Mouse (Mus musculus) left cerebral cortex, postnatal 10 days (tissue): Measurements from ENCODE around the gene Pex7. TPM values are rescaled to one million over a fixed set of nuclear protein-coding genes. Genes with fewer than 3 reads are reported as not detected.
A peak's percentile ranks its signal among the peaks of the same experiment; 100 is the strongest.
"Not testable (repeated sequence)": the region's sequence is repeated elsewhere in the genome, so short reads cannot be mapped to it uniquely, and the experiment has no call there.

Source experiments
- DNase-seq, 2 experiments: peaks; one replicate each; pipeline ENCODE4 v3.0.0; 2021 to 2022; ENCODE audit warnings: low spot score in 2 of 2, mixed read lengths in 1 of 2; ENCODE audit errors: extremely low spot score in 1 of 2
- intact Hi-C: fragments of 180-260 bp; cut with DNase I; formaldehyde crosslinking; loops from one replicate; pipeline ENCODE4 v1.15.1; 2025
- total RNA-seq, 2 experiments: library from RNA; stranded (reverse); gene quantifications; 2 replicates each; pipeline ENCODE4 v1.2.3; 2021

The Pex7 gene
- total RNA-seq, 2 experiments from 2014 or later: 23.3 to 26.6 TPM

- no peak for DNase-seq
- intact Hi-C loops: no loop called here
These were observed 27.8 kb upstream of the Pex7 start for GRCm38 (mm10) chr10:19935295-19935623.

- intact Hi-C loops: loop anchor here (1.0 to 5.0 kb wide), 2 partner anchors 139 to 183 kb away; no protein-coding TSS in a partner anchor
These were observed 27.1 kb upstream of the Pex7 start, which contains the start of gene Map3k5 for GRCm38 (mm10) chr10:19934384-19935294. Gene Map3k5, plus strand, starts transcription at chr10:19934472.

GRCm38 (mm10) chr10:19933511-19934383 is 26.3 kb upstream of the Pex7 start:
- DNase-seq: peak; percentile 59 to 85

More at GRCm38 (mm10) chr10:19934384-19935294, 27.1 kb upstream of the Pex7 start, which contains the start of gene Map3k5:
- peak in 1 of 2 experiments; percentile 67 for DNase-seq

GRCm38 (mm10) chr10:19932986-19933385 is 25.5 kb upstream of the Pex7 start:
- intact Hi-C loops: loop anchor here (5.0 kb wide), 1 partner anchor 184 kb away; no protein-coding TSS in a partner anchor
- no peak for DNase-seq

More at GRCm38 (mm10) chr10:19933511-19934383, 26.3 kb upstream of the Pex7 start:
- intact Hi-C loops: loop anchor here (1.0 to 5.0 kb wide), 2 partner anchors 140 to 184 kb away; no protein-coding TSS in a partner anchor

- intact Hi-C loops: no loop called here
- DNase-seq: no peak
These were observed 20.7 kb upstream of the Pex7 start for GRCm38 (mm10) chr10:19928205-19928604.

- DNase-seq, intact Hi-C loops: not testable (repeated sequence)
These were observed 19.0 kb upstream of the Pex7 start for GRCm38 (mm10) chr10:19926391-19926897.

GRCm38 (mm10) chr10:19924256-19924655 is 16.8 kb upstream of the Pex7 start:
- no peak for DNase-seq
- intact Hi-C loops: no loop called here

- no peak for DNase-seq
- intact Hi-C loops: no loop called here
These were observed 14.9 kb upstream of the Pex7 start for GRCm38 (mm10) chr10:19922410-19922809.

GRCm38 (mm10) chr10:19915301-19915700 is 7.8 kb upstream of the Pex7 start:
- DNase-seq: peak; percentile 57 to 68
- intact Hi-C loops: no loop called here

GRCm38 (mm10) chr10:19913806-19914205 is 6.3 kb upstream of the Pex7 start:
- intact Hi-C loops: no loop called here
- DNase-seq: no peak

GRCm38 (mm10) chr10:19911583-19911982 is 4.1 kb upstream of the Pex7 start:
- no peak for DNase-seq
- intact Hi-C loops: no loop called here

- no peak for DNase-seq
- intact Hi-C loops: no loop called here
These were observed 3.0 kb upstream of the Pex7 start for GRCm38 (mm10) chr10:19910516-19910915.

- intact Hi-C loops: loop anchor here (5.0 kb wide), 1 partner anchor 214 kb away; no protein-coding TSS in a partner anchor
- DNase-seq: no peak
These were observed 587 bp upstream of the Pex7 start for GRCm38 (mm10) chr10:19908076-19908475.

GRCm38 (mm10) chr10:19904077-19904820 is 3.2 kb downstream of the Pex7 start:
- intact Hi-C loops: no loop called here
- peak in 1 of 2 experiments; percentile 47 for DNase-seq

GRCm38 (mm10) chr10:19901992-19902391 is 5.5 kb downstream of the Pex7 start:
- intact Hi-C loops: no loop called here
- no peak for DNase-seq

- intact Hi-C loops: no loop called here
- DNase-seq: no peak
These were observed 7.3 kb downstream of the Pex7 start for GRCm38 (mm10) chr10:19900191-19900590.

- peak; percentile 32 to 33 for DNase-seq
- intact Hi-C loops: loop anchor here (2.0 to 5.0 kb wide), 2 partner anchors 182 to 653 kb away; partner anchors contain the start of gene Il20ra
These were observed 13.5 kb downstream of the Pex7 start for GRCm38 (mm10) chr10:19893976-19894375.

GRCm38 (mm10) chr10:19893146-19893545 is 14.3 kb downstream of the Pex7 start:
- intact Hi-C loops: loop anchor here (5.0 kb wide), 1 partner anchor 181 kb away; the partner anchor contains the start of gene Il20ra
- no peak for DNase-seq
